Mouse (Mus musculus) heart, adult 8-10 months (tissue): ENCODE measurements at regions not wholly inside any gene's neighbourhood (a gene's known extent, or its start where the extent isn't known, plus 50 kb on each side); places are given as distances from the start of the nearest gene placed in this dataset.
A peak's percentile ranks its signal among the peaks of the same experiment; 100 is the strongest.

ENCODE experiments used
- DNase-seq: peaks from one replicate; pipeline ENCODE4 v3.0.0; 2022; ENCODE audit warnings: low spot score

- no peak for DNase-seq
Measured at GRCm38 (mm10) chr2:46491081-46491480, 1373.9 kb upstream of the Zeb2 start.

GRCm38 (mm10) chr2:46468936-46469629 lies 1351.9 kb upstream of the Zeb2 start:
- no peak for DNase-seq

DNA sequence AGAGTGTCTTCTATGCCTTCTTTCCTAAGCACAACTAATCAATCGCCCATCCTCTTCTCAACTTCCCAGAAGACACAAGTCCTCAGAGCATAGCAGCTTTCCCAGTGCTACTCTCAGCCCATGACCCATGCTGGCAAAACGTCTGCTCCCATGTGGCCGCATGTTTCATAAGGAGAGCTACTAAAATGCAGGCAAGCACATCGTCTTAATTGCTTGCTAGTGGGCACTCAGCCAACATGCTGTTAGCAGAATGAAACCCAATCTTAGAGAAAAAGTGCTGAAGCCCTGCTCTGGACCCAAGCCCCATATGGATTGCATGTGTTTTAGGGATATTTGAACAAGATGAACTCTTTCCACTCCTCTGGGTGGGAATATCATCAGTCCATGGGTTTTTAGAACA lies 1348.2 kb upstream of the Zeb2 start:
- no peak for DNase-seq

GRCm38 (mm10) chr2:46464913-46465312 lies 1347.7 kb upstream of the Zeb2 start:
- DNase-seq: no peak

- no peak for DNase-seq
Measured at GRCm38 (mm10) chr2:46462670-46463069, 1345.5 kb upstream of the Zeb2 start.

DNA sequence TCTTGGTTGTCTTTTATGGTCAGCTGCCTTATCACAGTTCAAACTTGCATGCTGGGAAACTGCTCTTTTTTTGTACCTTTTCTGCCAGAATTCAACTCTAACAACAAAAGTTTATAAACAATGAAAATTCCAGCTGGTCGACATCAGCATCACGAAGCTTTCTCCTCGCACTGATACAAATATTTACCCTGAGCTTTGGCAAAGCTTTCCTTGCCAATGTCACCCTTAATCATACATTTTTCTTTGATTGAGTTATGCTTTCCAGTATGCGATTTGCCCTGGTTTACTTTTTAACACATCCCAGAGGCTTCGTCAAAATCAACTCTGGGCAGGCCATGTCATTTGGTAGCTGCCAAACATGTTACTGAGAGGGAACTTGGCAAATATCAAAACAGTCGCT lies 1333.5 kb upstream of the Zeb2 start:
- DNase-seq: no peak

DNA sequence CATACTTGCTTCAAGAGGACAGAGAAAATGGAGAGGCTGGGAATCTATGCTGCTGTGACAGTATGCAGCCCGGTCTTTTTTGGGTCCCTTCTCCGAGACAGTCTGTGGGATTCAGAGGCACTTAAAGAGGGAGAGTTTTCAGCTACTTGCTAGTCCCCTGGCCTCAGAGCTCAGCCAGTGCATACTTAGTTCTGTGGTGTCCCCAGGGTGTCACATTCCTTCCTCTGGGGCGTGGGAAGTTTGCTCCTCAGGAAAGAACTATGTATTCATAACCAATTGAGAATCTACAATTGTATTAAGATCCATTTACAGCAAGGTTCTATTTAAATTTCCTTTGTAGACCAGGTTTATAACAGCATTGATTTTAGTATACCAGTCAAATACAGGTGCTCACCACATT lies 1328.1 kb upstream of the Zeb2 start:
- no peak for DNase-seq

- DNase-seq: peak; percentile 52
Measured at GRCm38 (mm10) chr2:46443686-46444180, 1326.5 kb upstream of the Zeb2 start.

DNA sequence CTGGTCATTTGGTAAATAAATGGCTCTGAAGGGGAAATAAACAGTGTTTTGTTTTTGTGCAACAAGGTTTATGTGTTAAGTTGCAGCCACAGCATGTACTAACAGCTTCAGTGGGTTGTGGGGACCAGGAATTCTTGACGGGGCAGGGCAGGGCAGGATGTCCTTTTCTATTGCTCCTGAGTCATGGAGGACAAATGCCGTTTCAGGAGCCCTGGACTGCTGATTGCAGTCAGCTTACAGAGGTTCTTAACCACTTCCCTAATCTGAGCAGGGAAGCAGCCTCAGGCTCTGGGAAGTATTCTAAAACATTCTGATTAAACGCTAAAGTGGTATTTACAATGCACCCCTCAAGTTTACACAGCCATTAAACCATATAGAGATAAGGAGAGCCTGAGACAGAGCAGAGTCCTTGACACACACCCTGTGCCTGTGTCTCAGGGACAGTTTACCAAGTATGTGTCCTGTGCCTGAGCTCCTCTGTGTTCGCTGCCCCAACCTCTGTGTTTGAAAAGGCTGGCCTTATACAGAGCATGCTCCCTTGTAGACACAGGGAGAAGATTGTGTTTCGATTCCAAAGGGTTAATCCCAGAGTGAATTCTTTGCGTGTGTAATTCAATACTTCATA lies 1326.0 kb upstream of the Zeb2 start:
- peak; percentile 52 for DNase-seq

GRCm38 (mm10) chr2:46442576-46442975 lies 1325.4 kb upstream of the Zeb2 start:
- peak; percentile 68 for DNase-seq

DNA sequence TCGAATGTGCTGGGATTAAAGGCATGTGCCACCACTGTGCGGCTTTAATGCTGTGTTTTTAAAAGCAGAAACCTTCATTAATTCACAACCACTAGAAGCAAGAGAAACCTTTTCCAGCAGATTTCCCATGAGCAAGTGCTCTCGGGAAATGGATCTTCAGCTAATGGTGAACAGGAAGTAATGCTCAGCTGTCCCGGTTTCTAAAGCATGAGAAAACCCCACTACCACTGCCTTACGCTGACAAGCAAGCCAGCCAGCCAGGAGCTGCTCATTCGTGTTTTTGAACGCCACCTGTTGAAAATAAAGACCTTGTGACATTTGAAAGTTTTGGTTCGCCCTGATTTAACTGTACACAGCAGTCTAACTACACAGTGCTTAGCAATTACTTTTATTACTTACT lies 1324.7 kb upstream of the Zeb2 start:
- peak; percentile 19 for DNase-seq

DNA sequence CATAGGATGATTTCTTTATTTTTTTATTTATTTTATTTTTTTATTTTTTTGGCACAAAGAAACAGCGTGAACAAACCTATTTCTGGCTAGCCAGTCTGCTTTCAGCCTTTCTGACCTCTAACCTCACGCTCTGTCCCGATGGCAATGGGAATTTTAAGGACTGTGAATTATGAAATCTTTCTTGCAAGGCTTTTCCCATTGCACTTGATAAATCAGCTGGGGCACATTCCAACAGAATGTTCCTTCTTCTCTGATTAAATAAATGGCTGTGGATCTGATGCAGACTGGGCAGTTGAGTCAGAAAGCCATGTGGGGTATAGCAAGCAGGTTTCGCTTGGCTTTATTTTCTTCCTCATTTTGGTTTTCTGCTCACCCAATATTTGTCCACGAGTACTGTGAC lies 1324.2 kb upstream of the Zeb2 start:
- peak; percentile 32 for DNase-seq

- no peak for DNase-seq
Measured at GRCm38 (mm10) chr2:46440038-46440437, 1322.8 kb upstream of the Zeb2 start.

GRCm38 (mm10) chr2:46418281-46418680 lies 1301.1 kb upstream of the Zeb2 start:
- DNase-seq: no peak

DNA sequence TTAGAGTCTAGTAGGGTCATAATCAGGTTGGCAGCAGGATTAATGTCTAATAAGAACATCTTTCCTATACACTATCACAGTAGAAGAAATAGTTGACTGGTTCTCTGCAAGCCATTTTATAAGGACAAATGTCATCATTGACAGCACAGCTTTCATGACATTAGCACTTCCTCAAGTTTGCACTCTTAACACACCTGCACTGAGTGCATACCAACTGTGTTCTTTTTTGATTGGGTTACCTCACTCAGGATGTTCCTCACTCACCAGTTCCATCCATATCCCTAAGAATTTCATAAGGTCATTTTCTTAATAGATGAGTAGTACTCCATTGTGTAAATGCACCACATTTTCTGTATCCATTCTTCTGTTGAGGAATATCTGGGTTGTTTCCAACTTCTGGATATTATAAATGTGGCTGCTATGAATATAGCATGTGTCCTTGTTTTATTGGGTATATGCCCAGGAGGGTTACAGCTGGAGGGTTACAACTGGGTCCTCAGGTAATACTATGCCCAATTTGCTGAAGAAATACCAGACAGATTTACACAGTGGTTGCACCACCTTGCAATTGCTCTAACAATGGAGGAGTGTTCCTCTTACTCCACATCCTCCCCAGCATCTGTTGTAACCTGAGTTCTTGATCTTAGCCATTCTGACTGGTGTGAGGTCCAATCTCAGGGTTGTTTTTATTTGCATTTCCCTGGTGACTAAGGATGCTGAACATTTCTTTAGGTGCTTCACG lies 1285.3 kb upstream of the Zeb2 start:
- DNase-seq: no peak

- DNase-seq: no peak
Measured at GRCm38 (mm10) chr2:46394161-46394560, 1277.0 kb upstream of the Zeb2 start.

DNA sequence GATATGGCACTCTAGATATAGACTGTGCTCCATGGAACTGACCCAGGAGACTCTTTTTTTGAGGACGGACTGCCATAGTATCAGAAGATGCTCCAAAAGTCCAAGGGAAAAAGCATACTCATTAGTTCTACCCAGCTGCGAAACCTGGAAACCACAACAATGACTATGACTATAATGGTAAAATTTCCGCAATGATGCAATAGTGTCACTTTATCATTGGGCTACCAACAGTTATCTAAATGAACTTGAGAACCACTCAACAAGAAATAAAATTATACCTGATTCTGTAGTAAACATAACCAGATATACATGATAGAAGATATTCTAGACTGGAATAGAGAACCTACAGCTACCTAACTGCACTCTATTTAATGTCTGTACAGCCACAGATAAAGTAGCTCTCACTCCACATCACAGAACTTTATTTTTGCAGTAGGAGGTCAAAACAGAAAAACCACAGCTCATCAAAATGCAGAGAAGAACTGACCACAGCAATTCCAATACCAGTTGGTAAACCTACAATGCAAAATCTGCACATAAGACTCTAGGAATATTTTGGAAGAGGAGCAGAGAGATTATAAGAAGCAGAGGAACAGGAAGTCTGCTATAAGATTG lies 1255.8 kb upstream of the Zeb2 start:
- no peak for DNase-seq

DNA sequence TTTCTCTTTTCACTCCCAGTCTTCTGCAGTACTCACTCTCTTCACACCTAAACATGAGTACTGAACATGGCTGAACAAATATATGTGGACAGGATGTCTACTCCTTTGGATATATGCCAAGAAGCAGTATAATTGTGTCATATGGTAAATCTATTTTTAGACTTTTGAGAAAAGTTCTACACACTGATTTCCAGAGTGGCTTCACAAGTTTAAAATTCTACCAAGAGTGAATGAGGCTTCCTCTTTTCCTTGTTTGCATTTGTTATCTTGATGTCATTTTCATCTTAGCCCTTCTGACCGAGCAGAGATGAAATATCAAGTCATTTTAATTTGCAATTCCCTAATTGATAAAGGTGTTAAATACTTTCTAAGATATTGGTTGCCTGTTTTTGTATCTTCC lies 1254.6 kb upstream of the Zeb2 start:
- DNase-seq: no peak

GRCm38 (mm10) chr2:46370949-46371348 lies 1253.8 kb upstream of the Zeb2 start:
- no peak for DNase-seq

DNA sequence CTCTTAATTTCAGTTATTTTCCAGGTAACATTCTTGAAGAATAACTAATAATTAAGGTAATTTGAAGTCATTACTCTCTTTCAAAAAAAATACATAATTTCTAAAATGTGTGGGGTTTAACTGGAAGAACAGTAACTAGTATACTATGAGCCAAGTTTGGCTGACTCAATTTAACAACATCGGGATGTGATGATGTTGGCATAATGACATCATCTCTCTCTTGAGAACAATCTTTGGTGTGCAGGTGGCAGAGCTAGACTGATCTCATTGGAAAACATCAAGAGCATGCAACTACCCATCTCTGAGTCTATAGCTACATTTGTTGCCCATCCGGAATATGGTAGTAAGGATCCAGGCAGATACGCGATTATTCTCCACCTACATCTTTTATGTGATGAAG lies 1251.7 kb upstream of the Zeb2 start:
- DNase-seq: no peak

GRCm38 (mm10) chr2:46366135-46366485 lies 1248.9 kb upstream of the Zeb2 start:
- DNase-seq: no peak

- DNase-seq: peak; percentile 4
Measured at GRCm38 (mm10) chr2:46365428-46366134, 1248.4 kb upstream of the Zeb2 start.
